Mouse (Mus musculus): ENCODE results near the gene Pomt1. TPM values are rescaled to one million over a fixed set of nuclear protein-coding genes. Genes with fewer than 3 reads are reported as not detected.

Gene Pomt1
- polyA plus RNA-seq, 1 experiment from 2014 or later = 20.2 TPM

DNA sequence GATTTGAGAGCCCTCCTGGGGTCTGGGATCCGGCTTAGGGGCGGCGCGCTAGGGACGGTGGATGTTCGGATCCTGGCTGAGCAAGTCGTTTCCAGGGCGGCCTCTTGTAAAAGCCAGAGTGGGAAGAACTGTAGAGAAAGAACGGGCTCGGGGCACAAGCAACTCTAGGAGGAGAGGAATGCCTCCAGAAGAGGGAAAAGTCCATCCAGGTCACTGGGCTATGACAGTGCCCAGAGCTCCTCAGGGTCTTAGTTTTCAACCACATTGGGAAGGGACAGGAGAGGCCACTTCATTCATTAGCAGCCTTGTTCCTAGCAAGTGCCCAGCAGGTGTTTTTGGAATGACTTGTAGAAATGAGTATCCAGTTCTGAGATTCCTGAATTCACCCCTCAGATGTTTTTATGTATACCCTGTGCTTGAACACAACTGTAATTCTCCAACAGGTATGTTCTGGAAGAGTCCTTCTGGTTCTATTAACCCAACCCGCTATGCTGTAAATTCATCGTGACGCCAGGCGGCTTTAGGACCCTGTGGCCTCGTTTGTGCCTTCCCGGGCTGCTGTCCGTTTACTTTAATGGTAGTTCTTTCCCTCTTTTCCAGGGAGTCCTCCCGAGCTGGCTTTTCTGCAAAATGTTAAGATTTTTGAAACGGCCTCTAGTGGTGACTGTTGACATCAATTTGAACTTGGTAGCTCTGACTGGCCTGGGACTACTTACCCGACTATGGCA lies 534 bp downstream of the Pomt1 start:
- H3K4me2 ChIP-seq (ENCODE audit: low read depth, low read length) = peak overlapping the region; percentile 90
- DNase-seq (ENCODE audit: low spot score) (peak; percentile 86), ATAC-seq (ENCODE audit: low read depth) (peak; percentile 44)
- H3K36me3 ChIP-seq (ENCODE audit: control insufficient read depth, insufficient read depth, low read length) = peaks cover 42% of the 10 kb centered on the region
- H3K27me3 ChIP-seq (replicated peaks; ENCODE audit: control insufficient read depth, insufficient read depth, low read length) = no peaks in the 10 kb centered on the region
- peak overlapping the region; percentile 67 for H3K9ac ChIP-seq (ENCODE audit: low read depth, low read length)
- H3K27ac ChIP-seq (replicated peaks; ENCODE audit: low read depth, low read length) = peak overlapping the region; percentile 91
- H3K4me3 ChIP-seq (ENCODE audit: low read depth, low read length) = peak overlapping the region; percentile 63
- H3K9me3 ChIP-seq (ENCODE audit: control insufficient read depth, low read length) = no peaks in the 10 kb centered on the region
- 0% methylated on average over 20 of the region's 20 CpGs for WGBS
- peaks cover 13% of the 10 kb centered on the region for H3K4me1 ChIP-seq (ENCODE audit: control insufficient read depth, insufficient read depth, low read length)

DNA sequence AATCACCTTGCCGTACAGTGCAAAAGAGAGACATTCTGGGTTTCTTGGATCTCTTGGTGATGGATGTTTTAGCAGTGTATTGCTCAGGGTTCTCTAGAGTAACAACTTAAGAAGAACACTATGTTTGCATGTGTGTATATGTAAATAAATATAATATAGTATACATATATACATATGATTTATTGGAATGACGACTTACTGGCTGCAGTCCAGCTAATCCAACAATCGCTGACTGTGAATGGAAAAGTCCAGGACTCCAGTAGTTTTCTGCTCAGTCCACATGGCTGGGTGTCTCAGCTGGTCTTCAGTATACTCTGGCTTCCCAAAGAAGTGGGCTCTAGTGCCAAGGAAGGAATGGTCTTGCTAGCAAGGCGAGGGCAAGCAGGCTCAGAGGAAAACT lies 1.2 kb downstream of the Pomt1 start:
- Histone ChIP-seq H3K9ac (ENCODE audit: low read depth, low read length) (peak overlapping the region; percentile 67; the same call in 1 of the 2 replicates), H3K4me2 (ENCODE audit: low read depth, low read length) (peak overlapping the region; percentile 90), H3K9me3 (ENCODE audit: control insufficient read depth, low read length) (no peaks in the 10 kb centered on the region), H3K36me3 (ENCODE audit: control insufficient read depth, insufficient read depth, low read length) (peaks cover 36% of the 10 kb centered on the region), H3K4me1 (ENCODE audit: control insufficient read depth, insufficient read depth, low read length) (peaks cover 13% of the 10 kb centered on the region), H3K4me3 (ENCODE audit: low read depth, low read length) (peak overlapping the region; percentile 63), H3K27me3 (replicated peaks; ENCODE audit: control insufficient read depth, insufficient read depth, low read length) (no peaks in the 10 kb centered on the region), H3K27ac (replicated peaks; ENCODE audit: low read depth, low read length) (peak overlapping the region; percentile 91; the same call in 1 of the 2 replicates)
- ATAC-seq (ENCODE audit: low read depth) (no peak), DNase-seq (ENCODE audit: low spot score) (no peak)
- WGBS = 39% methylated on average over 4 of the region's 4 CpGs

DNA sequence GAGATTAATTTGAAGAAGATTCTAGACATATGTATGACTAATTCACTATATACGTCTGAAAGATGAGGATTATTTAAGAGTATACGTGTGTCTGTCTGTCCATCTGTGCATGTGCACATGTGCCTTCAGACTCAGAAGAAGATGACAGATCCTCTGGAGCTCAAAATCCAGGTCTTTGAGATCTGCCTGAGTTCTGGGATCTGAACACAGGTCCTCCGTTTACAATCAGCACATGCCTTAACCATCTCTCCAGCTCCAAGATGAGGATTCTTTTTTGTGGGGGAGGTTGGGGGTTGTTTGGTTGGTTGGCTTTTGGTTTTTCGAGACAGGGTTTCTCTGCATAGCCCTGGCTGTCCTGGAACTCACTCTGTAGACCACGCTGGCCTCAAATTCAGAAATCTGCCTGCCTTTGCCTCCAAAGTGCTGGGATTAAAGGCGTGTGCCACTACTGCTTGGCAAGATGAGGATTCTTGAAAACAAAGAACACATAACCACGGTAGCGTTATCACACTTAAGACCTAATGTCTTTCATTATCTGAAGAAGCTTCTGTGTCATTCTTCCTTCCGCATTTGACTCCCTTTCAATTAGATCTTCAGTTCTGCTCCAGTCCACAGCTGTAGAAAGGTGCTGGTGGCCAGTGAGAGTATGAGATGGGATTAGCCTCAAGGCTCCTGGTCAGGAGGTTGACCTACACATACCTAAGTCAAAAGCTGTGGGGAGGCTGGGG lies 2.5 kb downstream of the Pomt1 start:
- DNase-seq (ENCODE audit: low spot score) (no peak), ATAC-seq (ENCODE audit: low read depth) (no peak)
- Histone ChIP-seq H3K9me3 (ENCODE audit: control insufficient read depth, low read length) (no peaks in the 10 kb centered on the region), H3K27ac (replicated peaks; ENCODE audit: low read depth, low read length) (no peak overlapping the region), H3K4me3 (ENCODE audit: low read depth, low read length) (no peak overlapping the region), H3K9ac (ENCODE audit: low read depth, low read length) (no peak overlapping the region), H3K36me3 (ENCODE audit: control insufficient read depth, insufficient read depth, low read length) (peaks cover 24% of the 10 kb centered on the region), H3K4me1 (ENCODE audit: control insufficient read depth, insufficient read depth, low read length) (peaks cover 13% of the 10 kb centered on the region), H3K4me2 (ENCODE audit: low read depth, low read length) (no peak overlapping the region), H3K27me3 (replicated peaks; ENCODE audit: control insufficient read depth, insufficient read depth, low read length) (no peaks in the 10 kb centered on the region)
- 95% methylated on average over 9 of the region's 9 CpGs for WGBS

DNA sequence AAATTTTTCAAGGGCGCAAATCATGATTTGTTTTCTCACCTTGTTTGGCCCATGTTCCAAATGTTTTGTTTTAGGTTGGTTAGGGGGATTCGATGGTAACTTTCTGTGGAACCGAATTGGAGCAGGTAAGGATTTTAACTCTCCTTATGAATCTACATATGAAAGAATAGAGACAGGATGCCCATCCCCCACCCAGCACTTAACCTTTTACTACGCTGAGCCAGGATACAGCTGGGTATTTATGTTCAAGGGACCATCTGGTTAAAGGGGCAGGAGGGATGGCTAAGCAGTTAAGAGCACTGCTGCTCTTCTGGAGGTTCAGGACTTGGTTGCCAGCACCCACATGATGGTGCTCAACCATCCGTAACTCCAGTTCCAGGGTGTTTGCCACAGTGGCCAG lies 4.2 kb downstream of the Pomt1 start:
- Histone ChIP-seq H3K9ac (ENCODE audit: low read depth, low read length) (no peak overlapping the region), H3K4me2 (ENCODE audit: low read depth, low read length) (no peak overlapping the region), H3K36me3 (ENCODE audit: control insufficient read depth, insufficient read depth, low read length) (peaks cover 29% of the 10 kb centered on the region), H3K9me3 (ENCODE audit: control insufficient read depth, low read length) (no peaks in the 10 kb centered on the region), H3K27me3 (replicated peaks; ENCODE audit: control insufficient read depth, insufficient read depth, low read length) (no peaks in the 10 kb centered on the region), H3K4me3 (ENCODE audit: low read depth, low read length) (no peak overlapping the region), H3K27ac (replicated peaks; ENCODE audit: low read depth, low read length) (no peak overlapping the region), H3K4me1 (ENCODE audit: control insufficient read depth, insufficient read depth, low read length) (peaks cover 5% of the 10 kb centered on the region; the same call in 1 of the 2 replicates)
- ATAC-seq (ENCODE audit: low read depth) = no peak
- 81% methylated on average over 5 of the region's 5 CpGs for WGBS
- DNase-seq (ENCODE audit: low spot score) = no peak

DNA sequence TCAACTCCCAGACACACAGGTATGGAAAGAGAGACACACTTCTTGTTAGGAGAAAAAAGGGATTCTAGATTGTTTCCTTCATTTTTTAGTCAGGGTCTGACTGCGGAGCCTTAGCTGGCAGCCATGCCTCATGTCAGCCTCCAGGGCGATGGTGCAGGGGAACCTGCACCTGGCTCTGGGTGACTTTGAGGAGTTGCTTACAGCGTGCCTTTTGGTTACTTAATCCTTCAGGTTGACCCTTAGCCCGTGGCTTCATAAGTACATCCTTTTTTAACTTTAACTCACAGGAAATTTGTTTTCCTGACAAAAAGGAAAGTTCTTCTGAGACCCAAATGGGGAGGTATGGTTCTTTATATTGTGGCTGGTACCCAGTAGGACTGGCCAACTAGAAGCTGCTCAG lies 6.6 kb downstream of the Pomt1 start:
- no peak for ATAC-seq (ENCODE audit: low read depth)
- 84% methylated on average over 4 of the region's 4 CpGs for WGBS

DNA sequence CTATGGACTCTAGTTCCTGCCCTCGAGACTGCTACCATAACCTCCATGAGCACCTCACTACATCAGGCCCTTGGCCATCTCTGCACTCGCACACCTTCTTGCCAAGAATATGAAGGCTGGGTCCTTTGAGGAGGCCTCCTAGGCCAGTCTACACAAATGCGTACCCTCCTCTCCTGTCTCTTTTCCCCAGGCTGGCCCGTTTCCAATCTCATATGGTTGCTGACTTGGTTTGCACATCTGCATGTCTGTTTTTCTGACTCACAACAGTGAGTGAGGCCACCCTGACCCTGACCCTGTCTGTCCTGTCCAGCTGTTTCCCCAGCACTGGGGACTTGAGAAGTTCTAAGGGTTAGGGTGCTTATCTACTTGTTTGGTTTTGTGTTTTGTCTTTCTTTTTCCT lies 10.4 kb downstream of the Pomt1 start:
- H3K4me2 ChIP-seq (ENCODE audit: low read depth, low read length) = no peak overlapping the region
- peaks cover 61% of the 10 kb centered on the region for H3K36me3 ChIP-seq (ENCODE audit: control insufficient read depth, insufficient read depth, low read length)
- no peak overlapping the region for H3K4me3 ChIP-seq (ENCODE audit: low read depth, low read length)
- no peak overlapping the region for H3K9ac ChIP-seq (ENCODE audit: low read depth, low read length)
- no peaks in the 10 kb centered on the region for H3K4me1 ChIP-seq (ENCODE audit: control insufficient read depth, insufficient read depth, low read length)
- WGBS = 86% methylated on average over 4 of the region's 4 CpGs
- no peak overlapping the region for H3K27ac ChIP-seq (replicated peaks; ENCODE audit: low read depth, low read length)
- no peaks in the 10 kb centered on the region for H3K27me3 ChIP-seq (replicated peaks; ENCODE audit: control insufficient read depth, insufficient read depth, low read length)
- H3K9me3 ChIP-seq (ENCODE audit: control insufficient read depth, low read length) = no peaks in the 10 kb centered on the region
- DNase-seq (ENCODE audit: low spot score) (no peak), ATAC-seq (ENCODE audit: low read depth) (no peak)

More for the DNA sequence above, 6.6 kb downstream of the Pomt1 start:
- no peak overlapping the region for H3K27ac ChIP-seq (replicated peaks; ENCODE audit: low read depth, low read length)
- H3K9me3 ChIP-seq (ENCODE audit: control insufficient read depth, low read length) = no peaks in the 10 kb centered on the region
- DNase-seq (ENCODE audit: low spot score) = no peak
- H3K4me3 ChIP-seq (ENCODE audit: low read depth, low read length) = no peak overlapping the region
- no peaks in the 10 kb centered on the region for H3K27me3 ChIP-seq (replicated peaks; ENCODE audit: control insufficient read depth, insufficient read depth, low read length)
- no peaks in the 10 kb centered on the region for H3K4me1 ChIP-seq (ENCODE audit: control insufficient read depth, insufficient read depth, low read length)
- no peak overlapping the region for H3K9ac ChIP-seq (ENCODE audit: low read depth, low read length)
- peaks cover 40% of the 10 kb centered on the region for H3K36me3 ChIP-seq (ENCODE audit: control insufficient read depth, insufficient read depth, low read length)
- no peak overlapping the region for H3K4me2 ChIP-seq (ENCODE audit: low read depth, low read length)

DNA sequence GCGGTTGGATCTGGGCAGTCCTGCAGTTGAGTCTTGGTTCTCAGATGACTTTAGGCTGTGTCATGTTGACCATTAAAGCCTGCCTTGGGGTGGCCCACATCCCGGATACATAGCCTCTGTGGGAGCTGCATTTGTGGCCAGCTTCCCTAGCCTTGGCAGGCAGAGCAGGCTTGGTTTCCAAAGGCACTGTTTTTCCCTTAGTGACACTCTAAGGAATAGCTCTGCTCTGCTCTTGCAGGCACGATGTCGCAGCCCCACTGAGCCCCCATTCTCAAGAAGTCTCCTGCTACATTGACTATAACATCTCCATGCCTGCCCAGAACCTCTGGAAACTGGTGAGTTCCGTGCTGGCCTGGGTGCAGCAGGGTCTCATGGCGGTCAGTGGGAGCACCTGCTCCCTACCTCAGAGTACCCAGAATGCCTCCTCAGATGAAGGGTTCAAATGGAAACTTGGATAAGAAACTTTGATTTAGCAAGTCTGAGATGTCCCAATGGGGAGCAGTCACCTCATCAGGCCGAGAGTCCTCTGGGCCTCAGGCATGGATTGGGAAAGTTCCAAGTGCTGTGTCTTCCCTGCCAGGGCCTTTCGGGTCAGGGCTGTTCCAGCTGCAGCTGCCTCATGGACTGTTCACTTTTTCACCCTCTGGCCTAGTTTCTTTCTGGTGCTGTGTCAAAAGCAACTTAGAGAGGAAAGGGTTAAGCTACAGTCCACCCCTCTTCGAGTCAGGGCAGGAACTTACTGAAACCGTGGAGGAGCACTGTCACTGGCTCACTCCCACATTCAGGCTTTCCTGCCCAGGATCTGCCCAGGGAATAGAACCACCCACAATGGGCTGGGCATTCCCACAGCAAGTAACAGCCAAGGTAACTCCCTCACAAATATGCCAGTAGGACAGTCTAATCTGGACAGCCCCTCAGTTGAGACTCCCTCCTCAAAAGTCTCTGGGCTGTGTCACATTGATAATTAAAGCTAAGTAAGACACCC lies 12.3 kb downstream of the Pomt1 start:
- Histone ChIP-seq H3K4me1 (ENCODE audit: control insufficient read depth, insufficient read depth, low read length) (no peaks in the 10 kb centered on the region), H3K27ac (replicated peaks; ENCODE audit: low read depth, low read length) (no peak overlapping the region), H3K4me3 (ENCODE audit: low read depth, low read length) (no peak overlapping the region), H3K9ac (ENCODE audit: low read depth, low read length) (no peak overlapping the region), H3K9me3 (ENCODE audit: control insufficient read depth, low read length) (no peaks in the 10 kb centered on the region), H3K4me2 (ENCODE audit: low read depth, low read length) (no peak overlapping the region), H3K27me3 (replicated peaks; ENCODE audit: control insufficient read depth, insufficient read depth, low read length) (no peaks in the 10 kb centered on the region), H3K36me3 (ENCODE audit: control insufficient read depth, insufficient read depth, low read length) (peaks cover 78% of the 10 kb centered on the region)
- ATAC-seq (ENCODE audit: low read depth) (no peak), DNase-seq (ENCODE audit: low spot score) (no peak)
- 80% methylated on average over 10 of the region's 10 CpGs for WGBS

DNA sequence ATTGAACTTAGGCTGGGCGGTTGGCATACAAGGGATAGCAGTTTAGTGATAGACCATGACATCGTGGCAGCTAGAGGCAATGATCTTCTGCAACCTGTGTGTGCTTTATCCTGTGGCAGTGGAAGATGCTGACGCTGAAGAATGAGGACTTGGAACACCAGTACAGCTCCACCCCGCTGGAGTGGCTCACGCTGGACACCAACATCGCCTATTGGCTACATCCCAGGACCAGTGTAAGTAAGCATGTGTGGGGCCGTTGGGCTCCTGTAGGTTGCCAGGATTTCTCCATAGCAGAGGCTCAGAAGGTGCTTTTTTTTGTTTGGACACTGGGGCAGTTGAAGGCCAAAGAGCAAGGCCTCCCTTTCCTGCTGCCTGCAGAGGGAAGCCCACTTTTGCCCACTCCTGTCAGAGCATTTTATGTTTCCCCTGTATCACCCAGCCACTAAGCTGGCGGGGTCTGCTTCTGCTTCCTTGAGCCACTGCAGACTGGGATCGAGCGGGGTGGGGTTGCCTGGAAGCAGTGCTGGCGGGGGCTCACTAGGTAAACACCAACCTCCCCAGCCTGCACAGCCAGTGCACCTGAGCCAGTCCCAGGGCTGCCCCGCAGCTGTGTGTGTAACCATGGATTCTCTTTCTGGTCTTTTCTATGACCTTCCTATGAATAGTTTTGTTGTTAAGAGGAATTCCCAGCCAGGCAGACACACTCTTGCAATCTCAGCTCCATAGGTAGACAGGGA lies 15.6 kb downstream of the Pomt1 start:
- Histone ChIP-seq H3K9me3 (ENCODE audit: control insufficient read depth, low read length) (no peaks in the 10 kb centered on the region), H3K9ac (ENCODE audit: low read depth, low read length) (no peak overlapping the region), H3K4me2 (ENCODE audit: low read depth, low read length) (no peak overlapping the region), H3K4me3 (ENCODE audit: low read depth, low read length) (no peak overlapping the region), H3K27ac (replicated peaks; ENCODE audit: low read depth, low read length) (no peak overlapping the region), H3K36me3 (ENCODE audit: control insufficient read depth, insufficient read depth, low read length) (peaks cover 80% of the 10 kb centered on the region), H3K27me3 (replicated peaks; ENCODE audit: control insufficient read depth, insufficient read depth, low read length) (no peaks in the 10 kb centered on the region), H3K4me1 (ENCODE audit: control insufficient read depth, insufficient read depth, low read length) (no peaks in the 10 kb centered on the region)
- ATAC-seq (ENCODE audit: low read depth) (no peak), DNase-seq (ENCODE audit: low spot score) (no peak)
- 83% methylated on average over 12 of the region's 12 CpGs for WGBS

Data from embryonic facial prominence, embryonic 14.5 days (tissue).